Comparison of ENCODE assay signal across 16 mouse cellular contexts in the genomic region with DNA sequence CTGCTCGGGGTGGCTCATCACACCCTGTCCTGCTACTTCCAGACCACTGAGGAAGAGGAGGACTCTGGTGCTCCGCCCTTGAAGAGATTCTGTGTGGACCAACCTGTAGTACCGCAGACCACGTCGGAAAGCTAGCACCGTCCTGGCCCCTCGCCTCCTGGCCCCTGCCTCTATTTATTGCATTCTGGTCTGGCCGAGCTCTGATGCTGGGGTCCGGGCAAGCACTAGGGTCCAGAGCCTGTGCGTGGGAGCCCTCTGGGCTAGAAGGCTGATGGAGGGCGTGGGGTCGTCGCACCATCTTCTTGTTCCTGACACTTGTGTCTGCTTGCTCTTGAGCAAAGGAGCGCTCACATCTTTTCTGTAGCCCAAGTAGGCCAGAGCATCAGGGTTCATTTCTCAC.
"Had no signal": no experiment of that assay in that cellular context is flagged by ENCODE, and none has a peak within 500 bp of the region (broad histone marks: within the 10 kb centered on the region; RNA-seq: fewer than 3 reads in every experiment).

No protein-coding gene starts in this region.

- H3K4me3 ChIP-seq: limb, embryonic 10.5 days; limb, embryonic 13.5 days; liver, embryonic 12.5 days; liver, embryonic 15.5 days; lung, embryonic 15.5 days had no signal

- H3K4me1 ChIP-seq: limb, embryonic 10.5 days; lung, embryonic 15.5 days had no signal

- H3K27me3 ChIP-seq: limb, embryonic 13.5 days; liver, embryonic 12.5 days; liver, embryonic 15.5 days; lung, embryonic 15.5 days had no signal

- DNase-seq: kidney, adult 9 months; kidney, postnatal 14 days; kidney, postnatal 4 days; layer of hippocampus, postnatal 36 days; liver; lung, adult 18-20 months; lung, postnatal 10 days; lung, postnatal 36 days; midbrain, embryonic 14.5 days; thymus, adult 18-20 months; thymus, postnatal 36 days had no signal

- H3K27ac ChIP-seq: limb, embryonic 10.5 days; limb, embryonic 13.5 days; liver, embryonic 12.5 days; liver, embryonic 15.5 days; lung, embryonic 15.5 days had no signal

- ATAC-seq: liver, embryonic 12.5 days had no signal
